Mouse (Mus musculus) neural tube, embryonic 15.5 days (tissue): Measurements from ENCODE around the gene Il12rb1. TPM values are rescaled to one million over a fixed set of nuclear protein-coding genes. Genes with fewer than 3 reads are reported as not detected.

Source experiments
- microRNA-seq: library from miRNA; unstranded; fragments of <30 nt; microRNA quantifications from one replicate; pipeline ENCODE4, GENCODE M21; 2017
- polyA plus RNA-seq: library from polyadenylated mRNA; unstranded; fragments of >200 nt; fragmentation: Nextera tagmentation; extraction: Ambion mirVana; gene quantifications from 2 replicates; pipeline ENCODE4 v1.2.1, GENCODE M21; 2015

The Il12rb1 gene
- polyA plus RNA-seq, 1 experiment from 2014 or later, result 0.14 TPM

Small RNA genes within 50 kb of the gene (microRNA-seq; reads per million reads assigned to microRNA genes)
- not detected for gene Mir7240

Other genes starting within 250 kb of the Il12rb1 start
- 137 and 142 TPM in 2 replicates for gene Isyna1, start 214.1 kb upstream of the Il12rb1 start, polyA plus RNA-seq
- gene Ssbp4, start 199.6 kb upstream of the Il12rb1 start, polyA plus RNA-seq, result 170 and 175 TPM in 2 replicates
- gene Lrrc25, start 192.3 kb upstream of the Il12rb1 start, polyA plus RNA-seq, result 1.5 and 2.6 TPM in 2 replicates
- gene Gdf15, start 176.0 kb upstream of the Il12rb1 start, polyA plus RNA-seq, result 0.22 TPM in 2 replicates
- gene Pgpep1, start 148.1 kb upstream of the Il12rb1 start, polyA plus RNA-seq, result 78.6 TPM in 2 replicates
- gene Lsm4, start 135.2 kb upstream of the Il12rb1 start, polyA plus RNA-seq, result 191 and 206 TPM in 2 replicates
- gene Jund, start 109.5 kb upstream of the Il12rb1 start, polyA plus RNA-seq, result 73.7 and 82.7 TPM in 2 replicates
- 0.04 and 0.09 TPM in 2 replicates for gene Iqcn, start 105.0 kb upstream of the Il12rb1 start, polyA plus RNA-seq
- not detected in 2 replicates for gene Gm3336, start 89.9 kb upstream of the Il12rb1 start, polyA plus RNA-seq
- 0.17 and 0.40 TPM in 2 replicates for gene Pde4c, start 84.7 kb upstream of the Il12rb1 start, polyA plus RNA-seq
- gene Rab3a, start 53.8 kb upstream of the Il12rb1 start, polyA plus RNA-seq, result 536 and 627 TPM in 2 replicates
- gene Mpv17l2, start 47.5 kb upstream of the Il12rb1 start, polyA plus RNA-seq, result 40.5 and 43.5 TPM in 2 replicates
- gene Pik3r2, start 31.7 kb upstream of the Il12rb1 start, polyA plus RNA-seq, result 97.5 and 102 TPM in 2 replicates
- gene Mast3, start 3.4 kb upstream of the Il12rb1 start, polyA plus RNA-seq, result 18.9 and 21.0 TPM in 2 replicates
- gene Arrdc2, start 31.3 kb downstream of the Il12rb1 start, polyA plus RNA-seq, result 7.8 and 8.5 TPM in 2 replicates
- 17.6 and 18.6 TPM in 2 replicates for gene Kcnn1, start 54.8 kb downstream of the Il12rb1 start, polyA plus RNA-seq
- gene Ccdc124, start 65.5 kb downstream of the Il12rb1 start, polyA plus RNA-seq, result 162 and 163 TPM in 2 replicates
- 3.0 and 3.3 TPM in 2 replicates for gene Slc5a5, start 84.3 kb downstream of the Il12rb1 start, polyA plus RNA-seq
- gene Rpl18a, start 89.0 kb downstream of the Il12rb1 start, polyA plus RNA-seq, result 2,109 and 2,618 TPM in 2 replicates
- 59.5 and 64.6 TPM in 2 replicates for gene Map1s, start 97.5 kb downstream of the Il12rb1 start, polyA plus RNA-seq